Mouse (Mus musculus) stomach, postnatal 0 days (tissue): ENCODE measurements at regions not wholly inside any gene's neighbourhood (a gene's known extent, or its start where the extent isn't known, plus 50 kb on each side); places are given as distances from the start of the nearest gene placed in this dataset.

Experiments
- ATAC-seq: fragments of 200-750 bp; cut with Nextera tagmentation; 2 replicates; pipeline ENCODE4 v1.8.0; 2017; ENCODE audit not compliant: low FRiP score, low TSS enrichment
- DNase-seq: peaks from one replicate; pipeline ENCODE4 v3.0.0-alpha.2; 2016; ENCODE audit warnings: low spot score
- H3K27ac ChIP-seq: fragments of 300-500 bp; sonication (generic); replicated peaks from 2 replicates; pipeline ENCODE4 v1.5.1; 2014; ENCODE audit warnings: mild to moderate bottlenecking, control low read depth
- H3K27me3 ChIP-seq: fragments of 300-500 bp; sonication (generic); 2 replicates; pipeline ENCODE4 v1.6.1; 2014; ENCODE audit warnings: low read length; ENCODE audit not compliant: control insufficient read depth, insufficient read depth
- H3K36me3 ChIP-seq: fragments of 300-500 bp; sonication (generic); 2 replicates; pipeline ENCODE4 v1.6.1; 2014; ENCODE audit warnings: low read length, mixed read lengths; ENCODE audit not compliant: control insufficient read depth, insufficient read depth
- H3K4me1 ChIP-seq: fragments of 300-500 bp; sonication (generic); replicated peaks from 2 replicates; pipeline ENCODE4 v1.6.1; 2014; ENCODE audit warnings: antibody characterized with exemption; ENCODE audit not compliant: control insufficient read depth, insufficient read depth
- H3K4me2 ChIP-seq: fragments of 300-500 bp; sonication (generic); replicated peaks from 2 replicates; pipeline ENCODE4 v1.6.1; 2014; ENCODE audit warnings: low read depth, mild to moderate bottlenecking, control low read depth, moderate library complexity
- H3K4me3 ChIP-seq: fragments of 300-500 bp; sonication (generic); 2 replicates; pipeline ENCODE4 v1.5.1; 2014; ENCODE audit warnings: low read depth, low read length, control low read depth
- H3K9ac ChIP-seq: fragments of 300-500 bp; sonication (generic); 2 replicates; pipeline ENCODE4 v1.6.1; 2014; ENCODE audit warnings: mild to moderate bottlenecking, low read length, control low read depth, mixed read lengths
- H3K9me3 ChIP-seq: fragments of 300-500 bp; sonication (generic); 2 replicates; pipeline ENCODE4 v1.6.1; 2016; ENCODE audit warnings: low read length; ENCODE audit not compliant: control insufficient read depth
- CTCF ChIP-seq: IDR thresholded peaks from 2 replicates; pipeline ENCODE4 v1.5.1; 2016; ENCODE audit warnings: antibody characterized with exemption, low read depth, mild to moderate bottlenecking, moderate library complexity
- EP300 ChIP-seq: optimal IDR thresholded peaks from 2 replicates; pipeline ENCODE3; 2016; ENCODE audit warnings: antibody characterized with exemption
- WGBS: fragments of 180-500 bp; shearing (Covaris S2); extraction: QIAGEN DNeasy Blood & Tissue Kit; methylation state at CpG from one replicate; pipeline ENCODE4 v1.1.7; 2014; 5-methylcytosine and 5-hydroxymethylcytosine counted together

DNA sequence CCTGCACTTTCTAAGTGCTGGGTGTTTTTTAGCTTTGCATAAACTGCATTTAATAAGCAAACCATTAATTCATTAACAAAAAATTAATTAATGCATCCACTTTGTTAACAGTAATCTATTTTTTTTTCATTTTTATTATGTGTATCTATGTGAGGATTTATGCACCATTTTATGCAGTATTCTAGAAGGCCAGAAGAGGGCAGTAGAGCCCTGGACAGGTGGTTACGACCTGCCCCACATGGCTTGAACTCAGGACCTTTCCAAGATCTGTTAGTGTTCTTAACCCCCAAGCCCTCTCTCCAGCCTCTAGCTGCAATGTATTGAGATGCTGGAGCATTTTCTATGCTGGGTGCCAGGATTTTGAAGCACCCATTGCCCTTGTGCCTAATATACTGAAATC is 377.6 kb upstream of the Tbx3 start:
- DNase-seq (no peak), ATAC-seq (no peak)
- H3K36me3 ChIP-seq: no peaks in the 10 kb centered on the region
- H3K9ac ChIP-seq: no peak overlapping the region
- H3K27ac ChIP-seq: no peak overlapping the region
- H3K4me2 ChIP-seq: no peak overlapping the region
- 0 out of 2 replicates have a peak, but pooled peaks have one; percentile 21 for TF ChIP-seq CTCF
- TF ChIP-seq EP300: no peak
- H3K4me1 ChIP-seq: no peaks in the 10 kb centered on the region
- H3K9me3 ChIP-seq: no peaks in the 10 kb centered on the region
- H3K27me3 ChIP-seq: no peaks in the 10 kb centered on the region
- WGBS: 93% methylated on average over 1 of the region's 1 CpGs
- no peak overlapping the region for H3K4me3 ChIP-seq

DNA sequence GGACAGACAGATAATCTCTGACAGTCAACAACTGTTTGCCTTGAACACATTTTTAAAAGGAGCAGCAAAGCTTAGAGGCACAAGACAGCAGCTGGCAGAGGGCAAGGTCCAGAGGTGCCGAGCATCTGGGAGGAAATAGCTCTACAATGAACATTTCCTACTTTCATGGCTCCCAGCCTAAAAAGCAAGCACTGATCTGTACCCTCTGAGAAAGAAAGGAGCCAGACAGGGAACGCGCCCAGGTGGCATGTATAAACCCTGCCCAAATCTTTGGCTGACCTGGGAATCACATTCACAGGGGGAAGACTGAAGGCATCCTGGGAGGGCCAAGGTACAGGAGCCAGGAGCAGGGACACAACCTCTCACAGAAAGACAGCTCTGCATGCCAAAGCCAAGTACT is 371.2 kb upstream of the Tbx3 start:
- Histone ChIP-seq H3K4me3 (no peak overlapping the region), H3K27me3 (no peaks in the 10 kb centered on the region), H3K9ac (no peak overlapping the region), H3K27ac (no peak overlapping the region), H3K9me3 (no peaks in the 10 kb centered on the region), H3K4me2 (no peak overlapping the region), H3K36me3 (no peaks in the 10 kb centered on the region), H3K4me1 (no peaks in the 10 kb centered on the region)
- DNase-seq: no peak
- 34% methylated on average over 3 of the region's 3 CpGs for WGBS
- TF ChIP-seq CTCF (no peak), EP300 (no peak)
- no peak for ATAC-seq

DNA sequence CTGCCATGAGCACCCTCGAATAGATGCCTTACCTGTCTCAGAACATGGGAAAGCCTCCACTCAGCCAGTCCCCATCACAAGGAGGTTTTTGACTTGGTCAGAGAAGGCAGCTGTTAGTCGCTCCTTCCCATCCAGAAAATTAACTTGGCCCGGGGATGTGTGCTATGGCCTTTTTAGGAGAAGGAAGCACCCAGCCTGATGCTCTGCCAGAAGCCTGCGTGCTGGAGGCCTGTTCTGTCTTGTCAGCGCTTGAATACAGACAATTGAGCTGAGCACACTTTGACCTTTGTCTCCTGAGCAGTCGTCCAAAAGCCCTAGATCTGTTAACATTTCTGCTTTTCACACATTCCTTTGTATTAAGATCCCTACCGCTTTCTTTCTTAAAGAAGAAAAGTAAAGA is 370.4 kb upstream of the Tbx3 start:
- no peaks in the 10 kb centered on the region for H3K27me3 ChIP-seq
- no peak overlapping the region for H3K9ac ChIP-seq
- H3K4me1 ChIP-seq: no peaks in the 10 kb centered on the region
- no peak overlapping the region for H3K27ac ChIP-seq
- H3K4me2 ChIP-seq: no peak overlapping the region
- no peak for TF ChIP-seq CTCF
- H3K4me3 ChIP-seq: no peak overlapping the region
- ATAC-seq (no peak), DNase-seq (no peak)
- H3K36me3 ChIP-seq: no peaks in the 10 kb centered on the region
- H3K9me3 ChIP-seq: no peaks in the 10 kb centered on the region
- WGBS: 23% methylated on average over 7 of the region's 7 CpGs

DNA sequence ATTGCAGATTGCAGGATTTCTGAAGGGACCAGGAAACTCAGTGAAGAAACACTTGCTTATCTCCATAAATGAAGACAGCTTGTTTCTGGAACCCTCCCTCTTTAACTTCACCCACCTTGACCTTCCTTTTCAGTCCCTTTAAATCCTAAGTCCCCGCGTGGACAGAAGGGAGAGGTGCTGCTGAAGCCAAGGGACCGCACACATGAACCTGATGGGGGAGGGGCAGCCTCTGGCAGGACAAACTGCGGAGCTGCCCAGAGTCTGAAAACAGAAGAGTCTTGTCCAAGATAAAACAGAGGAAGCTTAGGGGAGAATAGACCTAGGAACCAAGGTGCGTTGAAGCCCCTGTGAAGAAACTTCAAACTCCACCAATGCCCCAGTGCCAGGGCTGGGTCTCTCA is 368.9 kb upstream of the Tbx3 start:
- no peak for ATAC-seq

DNA sequence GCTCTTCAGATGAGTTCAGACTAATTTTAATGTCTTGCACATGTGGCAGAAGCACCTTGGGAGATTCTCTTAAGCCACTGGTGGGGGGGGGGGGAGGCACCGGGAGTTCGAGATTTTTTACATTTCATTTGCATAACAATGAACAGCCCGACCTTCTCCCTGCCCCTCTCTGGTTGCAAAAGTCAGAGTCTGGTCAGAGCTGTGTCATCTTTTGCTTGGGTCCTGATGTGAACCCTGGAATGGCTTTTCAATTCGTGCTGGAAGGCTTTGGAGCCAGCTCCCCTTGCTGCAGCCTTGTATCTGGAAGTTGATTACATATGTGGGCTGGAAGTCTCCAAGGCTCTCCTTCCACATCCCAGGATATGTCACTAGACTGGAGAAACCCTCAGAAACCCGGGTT is 365.7 kb upstream of the Tbx3 start:
- ATAC-seq (no peak), DNase-seq (no peak)
- H3K27ac ChIP-seq: no peak overlapping the region
- H3K27me3 ChIP-seq: no peaks in the 10 kb centered on the region
- H3K9me3 ChIP-seq: no peaks in the 10 kb centered on the region
- H3K36me3 ChIP-seq: no peaks in the 10 kb centered on the region
- no peak overlapping the region for H3K4me3 ChIP-seq
- H3K4me1 ChIP-seq: no peaks in the 10 kb centered on the region
- no peak overlapping the region for H3K9ac ChIP-seq
- TF ChIP-seq CTCF: no peak
- TF ChIP-seq EP300: no peak
- WGBS: 19% methylated on average over 5 of the region's 5 CpGs
- H3K4me2 ChIP-seq: no peak overlapping the region

More for the DNA sequence above, 368.9 kb upstream of the Tbx3 start:
- Histone ChIP-seq H3K9me3 (no peaks in the 10 kb centered on the region), H3K9ac (no peak overlapping the region), H3K4me3 (no peak overlapping the region), H3K36me3 (no peaks in the 10 kb centered on the region), H3K27me3 (no peaks in the 10 kb centered on the region), H3K27ac (no peak overlapping the region), H3K4me1 (no peaks in the 10 kb centered on the region), H3K4me2 (no peak overlapping the region)
- no peak for DNase-seq
- no peak for TF ChIP-seq EP300
- TF ChIP-seq CTCF: no peak
- WGBS: 39% methylated on average over 5 of the region's 5 CpGs

DNA sequence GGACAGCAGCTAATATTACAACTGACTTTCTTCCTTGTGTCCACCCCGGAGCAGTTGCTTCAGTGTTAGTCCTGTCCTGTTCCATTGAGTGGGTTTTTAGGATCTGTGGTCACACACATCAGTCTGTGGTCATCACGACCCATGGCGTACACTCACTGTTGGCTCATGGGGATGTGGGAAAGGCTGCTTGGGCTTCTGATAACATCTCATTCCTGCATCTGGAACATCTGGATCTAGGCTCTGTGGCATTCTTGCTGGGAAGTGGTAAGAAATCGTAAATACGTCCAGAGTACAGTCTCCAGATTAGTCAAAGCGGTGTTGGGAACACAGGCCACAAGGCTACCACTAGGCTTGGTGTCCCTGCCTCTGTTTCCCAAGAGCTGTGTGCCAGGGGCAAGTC is 362.7 kb upstream of the Tbx3 start:
- no peaks in the 10 kb centered on the region for H3K9me3 ChIP-seq
- no peak overlapping the region for H3K4me2 ChIP-seq
- DNase-seq: no peak
- no peak for ATAC-seq
- no peak overlapping the region for H3K4me3 ChIP-seq
- H3K4me1 ChIP-seq: no peaks in the 10 kb centered on the region
- no peak overlapping the region for H3K9ac ChIP-seq
- no peak for TF ChIP-seq EP300
- no peak for TF ChIP-seq CTCF
- H3K27ac ChIP-seq: no peak overlapping the region
- H3K27me3 ChIP-seq: no peaks in the 10 kb centered on the region
- H3K36me3 ChIP-seq: no peaks in the 10 kb centered on the region
- 93% methylated on average over 6 of the region's 6 CpGs for WGBS
